Mouse (Mus musculus): ENCODE measurements around the gene Gjc2.

Gene Gjc2

DNA sequence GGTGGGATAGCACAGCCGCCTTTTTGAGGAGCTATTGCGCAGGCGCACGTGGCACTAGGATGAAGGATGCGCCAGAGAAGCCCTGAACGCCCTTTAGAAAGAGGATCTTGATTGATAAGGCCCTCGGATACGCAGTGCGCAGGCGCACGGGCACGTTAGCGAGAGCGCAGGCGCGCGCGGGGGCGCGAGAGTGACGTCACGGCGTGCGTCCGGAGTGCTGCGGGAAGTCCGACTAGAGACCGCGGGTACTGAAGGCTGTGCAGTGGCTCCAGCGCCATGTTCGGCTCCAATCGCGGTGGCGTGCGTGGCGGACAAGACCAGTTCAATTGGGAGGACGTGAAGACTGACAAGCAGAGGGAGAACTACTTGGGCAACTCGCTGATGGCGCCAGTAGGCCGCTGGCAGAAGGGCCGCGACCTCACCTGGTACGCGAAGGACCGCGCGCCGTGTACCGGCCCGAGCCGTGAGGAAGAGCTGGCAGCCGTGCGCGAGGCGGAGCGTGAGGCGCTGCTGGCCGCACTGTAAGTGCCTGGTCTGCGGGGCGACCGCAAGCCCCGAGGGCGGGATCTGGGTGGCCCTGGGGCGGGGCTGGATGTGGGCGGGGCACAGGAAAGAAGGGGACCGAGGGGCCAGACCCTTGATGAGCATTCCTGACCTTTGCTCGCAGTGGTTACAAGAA, 25.3 kb upstream of the Gjc2 start, which contains the start of gene 2310033P09Rik:
2310033P09Rik (plus strand) TSS at position 169 of the 679 bp plus-strand sequence.
- DNase-seq (ENCODE audit: low read depth, low spot score): peak; percentile 97

DNA sequence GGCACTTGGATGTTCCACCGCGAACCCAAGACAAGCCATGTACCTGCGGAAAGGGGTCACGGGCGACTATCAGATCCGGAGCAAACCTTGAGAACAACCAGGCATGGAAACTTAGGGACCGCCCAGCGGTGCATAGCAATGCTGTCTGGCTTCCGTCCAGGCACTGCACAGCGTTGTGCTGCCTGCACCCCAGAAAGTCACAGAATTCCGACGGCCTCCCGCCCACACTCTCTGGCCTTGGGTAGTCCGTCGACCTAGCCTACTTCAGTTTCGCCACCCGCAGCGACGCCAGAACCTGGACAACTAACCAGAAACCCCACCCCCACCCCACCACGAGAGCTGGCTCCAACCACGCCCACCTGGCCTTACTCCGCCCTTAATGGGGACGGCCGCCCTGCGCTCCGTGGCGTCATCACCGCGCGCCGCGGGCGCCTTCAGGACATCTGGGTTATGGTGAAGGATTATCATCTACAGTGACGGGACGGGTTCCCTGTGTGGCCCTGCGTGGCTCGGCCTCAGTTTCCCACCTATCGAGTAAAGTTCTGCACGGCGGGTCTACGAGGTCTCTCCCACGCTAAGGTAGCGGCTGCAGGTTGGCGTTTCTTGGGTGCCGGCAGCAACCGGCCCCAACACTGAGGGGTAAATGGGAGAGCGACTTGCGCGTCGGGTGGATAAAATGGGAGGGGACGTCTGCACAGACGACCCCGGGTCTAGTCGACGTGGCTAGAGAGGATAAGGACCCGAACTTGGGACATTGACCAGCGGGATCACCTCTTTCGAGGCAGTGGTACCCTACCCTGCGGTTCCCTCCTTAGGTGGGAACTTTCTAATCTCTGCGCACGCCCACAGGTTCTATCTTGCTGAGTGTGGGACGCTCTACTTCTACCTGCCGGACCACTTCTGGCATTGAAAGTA, 19.3 kb upstream of the Gjc2 start, which contains the start of gene Mrpl55:
Mrpl55 (plus strand) TSS at position 406 of the 915 bp plus-strand sequence.
- peak; percentile 96 for DNase-seq (ENCODE audit: low read depth, low spot score)

DNA sequence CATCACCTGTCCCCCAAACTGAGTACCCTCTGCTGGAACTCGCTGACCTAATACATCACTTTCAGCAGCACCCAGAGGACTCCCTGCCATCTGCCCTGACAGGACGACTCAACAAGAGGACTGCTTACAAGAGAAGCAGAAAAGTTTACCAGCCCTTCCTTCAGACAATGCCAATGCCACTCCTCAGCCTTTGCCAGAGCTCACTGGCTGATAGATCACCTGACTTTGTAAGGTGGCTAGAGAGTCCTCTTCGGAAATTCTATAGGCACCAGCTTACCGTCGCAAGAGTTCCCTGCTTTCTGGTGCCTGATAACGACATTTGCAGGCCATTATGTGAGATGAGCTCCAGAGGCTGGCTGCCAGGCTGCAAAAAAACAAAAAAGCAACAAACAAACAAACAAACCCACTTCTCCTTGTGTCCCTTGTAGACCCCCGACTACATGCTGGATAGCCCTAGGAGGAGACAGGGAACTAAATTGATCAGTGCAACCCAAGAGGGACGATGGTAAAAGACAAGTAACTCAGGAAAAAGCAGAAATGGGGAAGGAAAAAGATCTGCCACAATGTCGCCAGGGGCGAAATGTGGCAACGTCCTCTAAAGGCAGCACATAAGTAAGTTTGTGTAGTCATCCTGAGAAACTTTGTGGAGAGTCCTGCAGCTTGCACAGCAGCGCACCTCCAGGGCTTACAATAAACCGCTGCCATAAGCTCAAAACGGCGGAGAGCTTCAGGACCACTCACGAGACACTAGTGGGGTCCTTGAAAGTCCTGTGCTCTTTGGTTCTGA, 18.4 kb upstream of the Gjc2 start:
- no peak for DNase-seq (ENCODE audit: low read depth, low spot score)

DNA sequence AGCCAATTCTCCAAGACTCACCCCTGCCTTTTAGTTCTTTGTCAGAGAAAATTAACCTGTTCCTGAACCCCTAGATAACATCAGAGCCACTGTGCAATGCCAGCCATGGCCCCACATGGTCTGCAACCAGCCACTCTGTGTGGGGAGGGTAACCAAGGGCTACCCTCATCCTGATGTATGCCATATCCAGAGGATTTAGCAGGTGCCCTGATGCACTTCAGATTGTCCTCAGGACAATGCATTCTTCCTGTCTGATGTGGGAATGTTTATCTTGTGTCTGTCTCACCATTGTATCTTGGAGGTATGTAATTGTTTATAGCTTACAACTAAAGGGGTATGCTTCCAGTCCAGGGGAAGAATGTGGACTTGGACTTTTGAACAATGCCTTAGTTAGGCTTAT, 13.2 kb upstream of the Gjc2 start:
- DNase-seq (ENCODE audit: low read depth, low spot score): no peak

DNA sequence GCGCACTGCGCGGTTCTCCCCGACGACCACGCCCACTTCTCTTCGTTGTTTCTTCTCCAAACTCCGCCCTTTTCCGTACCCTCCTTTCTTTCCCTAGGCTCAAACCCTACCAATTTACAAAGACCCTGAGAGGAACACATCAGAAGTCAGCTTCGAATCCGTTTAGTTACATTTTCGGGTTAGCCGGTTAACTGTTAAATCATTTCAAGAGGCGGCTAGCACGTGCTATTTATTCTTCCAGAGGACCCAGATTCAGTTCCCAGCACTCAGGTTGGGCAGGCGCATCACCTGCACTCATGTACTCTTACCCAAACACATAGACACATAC, 9.0 kb upstream of the Gjc2 start, which contains the start of gene Guk1:
Guk1 (minus strand) TSS at position 154 of the 328 bp plus-strand sequence.
- DNase-seq (ENCODE audit: low read depth, low spot score): no peak

DNA sequence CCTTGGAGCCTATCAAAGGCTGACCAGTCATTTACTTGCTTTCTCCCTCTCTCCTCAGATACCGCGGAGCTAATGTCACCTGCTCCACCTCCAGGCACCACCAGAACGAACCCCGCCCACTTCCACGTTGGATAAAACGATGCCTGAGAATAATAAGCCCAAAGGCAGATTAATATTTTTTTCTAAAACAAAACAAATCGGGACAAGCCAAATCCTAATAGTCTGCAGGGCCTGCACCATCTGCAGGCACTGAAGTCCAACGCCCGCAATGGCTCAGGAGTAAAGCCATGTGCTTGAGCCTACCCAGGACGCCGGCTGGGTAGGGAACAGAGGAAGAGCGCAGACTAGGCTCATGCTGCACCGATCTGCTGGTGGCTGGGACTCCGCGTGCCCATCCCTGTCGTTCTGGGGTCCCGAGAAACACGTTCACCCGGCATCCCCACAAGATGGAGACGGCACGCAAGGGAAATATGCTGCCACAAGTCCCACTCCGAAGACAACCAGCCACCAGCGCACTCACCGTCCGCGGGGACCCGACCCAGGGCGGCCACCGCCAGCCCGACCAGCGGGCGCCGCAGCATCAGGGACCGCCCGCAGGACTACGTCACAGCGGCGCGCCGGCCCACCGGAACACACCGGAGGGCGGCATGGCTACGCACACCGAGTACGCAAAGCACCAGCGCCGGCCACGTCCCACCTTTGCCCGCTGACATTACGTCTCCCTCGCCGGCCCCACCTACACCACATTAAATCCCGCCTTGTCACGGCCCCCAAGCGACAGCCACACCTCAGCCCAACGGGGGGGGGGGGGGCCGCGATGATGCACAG, 8.4 kb upstream of the Gjc2 start:
- peak; percentile 97 for DNase-seq (ENCODE audit: low read depth, low spot score)

DNA sequence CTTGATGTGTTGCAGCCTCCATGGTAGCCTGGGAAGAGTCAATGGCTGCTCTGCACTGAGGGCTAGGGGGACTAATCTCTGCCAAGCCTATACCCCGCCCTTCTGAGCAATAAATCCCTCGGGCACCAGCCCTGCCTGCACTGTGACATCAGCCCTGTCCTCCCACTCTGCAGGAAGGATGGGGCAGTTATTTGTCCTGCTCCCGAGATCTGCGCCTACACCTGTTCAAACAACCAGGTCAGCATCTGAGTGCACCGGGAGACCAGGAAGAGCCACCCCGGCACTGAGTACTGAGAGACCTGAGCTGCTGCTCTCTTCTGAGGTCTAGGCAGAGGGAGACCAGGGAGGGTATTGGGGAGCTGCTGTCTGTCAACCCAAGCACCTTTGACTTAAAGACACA, 4.7 kb upstream of the Gjc2 start:
- DNase-seq (ENCODE audit: low read depth, low spot score): no peak

DNA sequence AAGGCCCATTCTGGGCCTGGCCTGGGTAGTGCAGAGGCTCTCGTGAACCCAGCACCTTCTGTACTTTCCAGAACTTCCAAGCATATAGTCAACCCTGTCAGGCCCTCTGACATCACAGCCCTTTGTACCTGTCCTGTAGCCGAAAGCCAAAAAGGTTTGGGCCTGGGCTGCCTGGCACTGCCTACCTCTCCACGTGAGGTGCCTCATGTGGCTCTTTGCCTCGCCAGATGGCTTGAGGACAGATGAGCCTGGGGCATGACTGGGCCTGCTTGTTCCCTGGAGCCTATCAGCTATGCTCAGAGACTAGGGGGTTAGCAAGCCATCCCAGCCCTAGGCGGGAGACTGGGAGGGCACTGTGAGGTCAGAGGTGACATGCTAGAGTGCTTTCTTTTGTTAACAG, 2.5 kb upstream of the Gjc2 start:
- no peak for DNase-seq (ENCODE audit: low read depth, low spot score)

DNA sequence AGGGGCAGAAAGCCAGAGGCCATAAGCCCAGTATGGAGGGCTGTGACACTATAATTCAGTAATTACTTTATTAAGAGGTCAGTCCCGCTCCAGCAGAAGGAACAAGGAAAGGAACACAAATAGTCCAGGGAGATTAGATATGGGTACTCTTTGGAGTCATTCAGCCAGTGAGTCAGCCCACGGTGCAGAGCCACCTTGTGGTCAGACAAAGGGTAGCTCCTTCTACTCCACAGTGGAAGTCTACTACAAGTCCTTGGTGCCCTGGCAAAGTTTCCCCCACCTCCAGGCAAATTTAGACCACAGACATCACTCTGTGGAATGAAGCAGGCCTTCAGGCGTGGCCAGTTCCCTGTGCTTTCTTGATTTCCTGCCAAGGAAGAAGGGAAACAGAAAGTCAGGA, 808 bp upstream of the Gjc2 start:
- DNase-seq (ENCODE audit: low read depth, low spot score): peak; percentile 37

DNA sequence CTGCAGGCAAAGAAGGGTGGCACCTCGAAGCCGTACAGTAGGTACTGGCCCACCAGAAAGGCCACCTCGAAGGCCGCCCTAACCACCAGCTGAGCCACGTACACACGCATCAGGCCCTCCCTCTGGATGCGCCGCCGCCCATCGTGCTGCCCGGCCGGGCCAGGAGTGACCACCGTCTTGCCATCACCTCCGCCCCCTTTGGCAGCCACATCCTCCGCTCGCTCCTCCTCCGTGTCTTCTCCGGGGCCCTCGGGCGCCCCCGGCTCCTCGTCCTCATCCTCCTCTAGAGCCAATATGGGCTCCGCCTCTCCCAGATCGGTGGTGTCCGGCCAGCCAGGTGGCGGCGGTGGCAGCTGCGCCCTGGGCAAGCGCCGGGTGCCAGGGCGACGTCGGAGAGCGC, 6.1 kb downstream of the Gjc2 start:
- no peak for DNase-seq (ENCODE audit: low read depth, low spot score)

DNA sequence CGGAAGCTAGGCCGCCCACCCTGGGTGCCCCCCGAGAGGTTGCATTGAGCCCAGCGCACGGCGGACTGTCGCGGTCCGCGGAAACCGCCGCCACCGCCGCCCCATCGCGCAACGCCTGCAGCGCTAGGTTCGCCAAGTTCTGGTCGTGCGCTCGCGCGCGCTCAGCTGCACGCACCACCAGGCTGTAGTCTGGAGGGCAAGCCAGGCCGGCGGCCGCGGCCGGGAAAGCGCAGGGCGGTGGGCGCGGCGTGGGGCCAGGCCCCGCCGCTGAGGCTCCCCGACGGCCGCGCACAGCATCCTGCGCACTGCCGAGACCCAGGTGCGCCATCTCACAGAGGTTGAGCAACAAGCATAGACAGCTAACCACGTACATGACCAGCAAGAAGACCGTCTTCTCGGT, 6.5 kb downstream of the Gjc2 start:
- DNase-seq (ENCODE audit: low read depth, low spot score): no peak

DNA sequence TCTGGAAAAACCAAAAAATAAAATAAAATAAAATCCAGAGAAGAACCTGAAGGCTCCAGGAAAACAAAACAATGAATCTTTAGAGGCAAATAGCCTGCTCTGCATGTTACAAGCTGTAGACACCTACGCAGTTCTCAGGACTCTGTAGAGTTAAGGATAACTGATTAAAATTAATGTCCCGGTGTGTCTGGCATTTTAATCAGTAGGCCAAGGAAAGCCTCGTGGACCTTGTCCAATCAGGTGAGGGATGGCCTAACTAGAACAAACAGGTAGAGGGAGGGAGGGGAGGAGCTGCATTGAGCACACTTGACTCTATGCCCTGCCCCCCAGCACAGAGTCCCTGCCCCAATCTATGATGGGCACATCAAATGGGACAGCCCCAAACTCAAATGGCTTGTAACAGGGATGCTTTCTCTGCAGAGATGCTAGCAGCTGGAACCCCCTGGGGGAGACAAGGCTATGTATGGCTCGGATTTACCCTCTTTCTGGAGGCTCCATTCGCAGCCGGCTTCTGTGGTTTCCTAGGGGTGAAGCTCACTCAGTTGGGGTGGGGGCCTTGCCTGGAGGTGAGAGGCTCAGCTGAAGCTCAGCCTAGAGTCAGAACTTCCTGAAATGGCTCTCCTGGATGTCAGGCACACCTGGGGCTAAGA, 8.7 kb downstream of the Gjc2 start:
- no peak for DNase-seq (ENCODE audit: low read depth, low spot score)

DNA sequence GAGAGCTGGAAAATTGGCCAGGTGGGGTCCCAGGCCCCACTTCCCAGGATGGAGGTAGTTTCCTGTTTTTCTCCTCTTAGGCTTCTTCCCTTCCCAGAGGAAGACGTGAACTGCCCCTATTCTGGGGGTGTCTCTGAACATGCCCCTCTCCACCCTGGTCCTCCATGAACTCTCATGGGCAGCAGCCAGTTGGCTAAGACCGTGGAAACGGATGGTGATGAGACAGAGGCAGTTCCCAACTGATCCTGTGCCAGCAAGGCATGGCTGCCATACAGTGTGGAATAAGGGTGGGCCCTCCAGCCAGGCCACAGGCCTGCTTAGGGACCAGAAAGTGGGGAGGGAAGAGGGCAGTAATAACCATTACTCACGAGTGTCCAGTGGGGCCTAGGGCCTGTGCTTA, 12.5 kb downstream of the Gjc2 start:
- DNase-seq (ENCODE audit: low read depth, low spot score): no peak

DNA sequence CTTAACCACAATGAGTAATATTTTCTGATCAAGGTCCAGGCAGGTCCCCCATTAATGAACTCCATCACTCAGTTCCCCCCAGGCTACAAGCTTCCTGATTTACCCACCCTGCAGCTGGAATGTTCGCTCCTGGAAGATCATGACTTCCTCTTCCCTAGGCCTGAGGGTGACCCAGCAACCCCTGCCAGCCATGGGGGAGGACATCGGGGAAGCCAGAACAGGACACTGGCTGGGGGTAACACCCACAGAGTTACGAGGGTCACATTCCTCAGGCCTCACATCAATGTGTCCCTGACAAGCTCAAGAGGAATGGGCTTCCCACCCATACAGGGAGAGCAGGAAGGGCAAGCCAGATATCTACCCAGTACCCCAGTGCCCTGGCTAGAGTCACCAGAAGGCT, 13.2 kb downstream of the Gjc2 start:
- no peak for DNase-seq (ENCODE audit: low read depth, low spot score)

DNA sequence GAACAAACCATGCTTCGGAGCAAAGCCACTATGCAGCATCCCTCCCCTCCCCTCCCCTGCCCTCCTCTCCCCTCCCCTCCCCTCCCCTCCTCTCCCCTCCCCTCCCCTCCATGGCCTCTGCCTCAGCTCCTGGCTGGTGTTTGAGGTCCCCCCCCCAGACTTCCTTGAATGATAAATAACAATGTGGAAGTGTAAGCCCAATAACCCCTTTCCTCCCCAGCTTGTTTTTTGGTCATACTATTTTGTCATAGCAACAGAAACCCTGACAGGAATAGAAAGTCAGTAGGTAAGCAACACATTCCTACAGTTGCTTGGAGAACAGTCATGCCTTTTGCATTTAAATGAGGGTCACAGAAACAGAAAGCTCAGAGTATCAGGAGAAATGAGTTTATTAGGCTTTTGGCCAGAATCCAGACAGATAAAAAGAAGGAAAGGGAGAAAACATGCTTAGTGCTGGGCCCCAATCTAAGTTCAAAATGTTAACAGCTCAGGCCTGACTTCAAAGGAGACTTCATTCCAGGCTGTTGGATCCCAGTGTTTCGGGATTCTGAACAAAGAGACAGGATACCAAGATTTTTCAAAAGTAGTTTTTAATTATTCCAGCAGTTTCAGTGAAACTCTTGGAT, 17.3 kb downstream of the Gjc2 start:
- DNase-seq (ENCODE audit: low read depth, low spot score): no peak

DNA sequence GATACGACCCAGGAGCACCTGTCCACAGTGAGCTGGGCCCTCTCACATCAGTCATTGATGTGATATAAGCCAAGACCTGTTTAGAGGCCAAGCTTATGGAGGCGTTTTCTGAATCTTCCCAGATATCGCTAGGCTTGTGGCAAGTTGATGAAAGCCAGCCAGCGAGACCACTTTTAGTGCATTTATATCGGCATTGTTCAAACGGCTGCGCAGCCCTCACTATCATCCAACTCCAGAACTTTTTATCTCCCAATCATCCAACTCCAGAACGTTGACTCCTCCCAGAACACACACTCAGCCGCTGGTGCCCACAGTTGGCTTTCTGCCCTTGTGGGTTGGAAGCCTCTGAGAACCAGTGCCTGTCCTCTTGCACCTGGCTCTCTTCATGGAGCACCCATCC, 18.6 kb downstream of the Gjc2 start:
- DNase-seq (ENCODE audit: low read depth, low spot score): no peak

DNA sequence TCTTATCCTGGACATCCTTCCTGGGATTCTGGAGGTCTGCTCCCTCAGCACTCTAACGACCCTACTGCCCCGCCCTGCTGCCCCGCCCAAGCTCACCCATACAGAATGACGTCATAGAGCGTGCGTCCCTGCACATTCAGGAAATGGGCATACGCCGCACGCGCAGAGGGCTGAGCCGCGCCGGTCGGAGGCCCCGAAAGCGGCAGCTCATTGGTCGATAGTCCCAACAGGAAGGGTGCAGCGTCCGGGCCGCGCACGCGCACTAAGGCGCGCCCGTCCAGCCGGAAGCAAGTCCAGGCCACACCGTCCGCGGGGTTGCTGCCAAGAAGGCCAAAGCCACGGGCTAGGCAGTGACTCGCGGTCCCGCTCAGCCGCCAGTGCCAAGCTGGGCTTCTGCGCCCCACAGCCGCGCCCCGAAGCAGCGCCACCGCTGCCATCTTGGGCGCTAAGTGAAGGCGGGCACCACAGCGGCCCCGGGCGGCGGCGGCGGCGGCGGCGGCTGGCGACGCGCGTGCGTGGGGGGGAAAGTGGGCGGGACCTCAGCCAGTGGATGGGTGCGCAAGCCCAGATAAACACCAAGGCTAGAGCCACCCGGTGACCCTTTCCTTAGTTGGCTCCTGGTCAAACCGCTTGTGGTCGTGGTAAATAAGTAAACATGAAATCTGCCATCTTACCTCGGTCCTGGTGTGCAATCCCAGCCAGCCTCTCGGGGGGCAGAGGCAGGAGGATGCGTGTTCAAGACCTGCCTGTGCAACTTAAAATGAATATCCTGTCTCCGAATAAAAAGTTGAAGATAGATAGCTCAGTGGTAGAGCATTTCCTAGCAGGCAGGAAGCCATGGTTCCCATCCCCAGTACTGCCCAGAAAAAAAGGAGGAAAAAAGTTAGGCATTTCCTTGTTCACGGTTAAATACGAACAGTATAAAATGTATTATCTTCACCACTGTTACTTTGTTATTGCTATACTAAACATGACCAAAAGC, 19.5 kb downstream of the Gjc2 start, which contains the start of gene Iba57:
Iba57 (minus strand) TSS at position 485 of the 982 bp plus-strand sequence.
- peak; percentile 99 for DNase-seq (ENCODE audit: low read depth, low spot score)

DNA sequence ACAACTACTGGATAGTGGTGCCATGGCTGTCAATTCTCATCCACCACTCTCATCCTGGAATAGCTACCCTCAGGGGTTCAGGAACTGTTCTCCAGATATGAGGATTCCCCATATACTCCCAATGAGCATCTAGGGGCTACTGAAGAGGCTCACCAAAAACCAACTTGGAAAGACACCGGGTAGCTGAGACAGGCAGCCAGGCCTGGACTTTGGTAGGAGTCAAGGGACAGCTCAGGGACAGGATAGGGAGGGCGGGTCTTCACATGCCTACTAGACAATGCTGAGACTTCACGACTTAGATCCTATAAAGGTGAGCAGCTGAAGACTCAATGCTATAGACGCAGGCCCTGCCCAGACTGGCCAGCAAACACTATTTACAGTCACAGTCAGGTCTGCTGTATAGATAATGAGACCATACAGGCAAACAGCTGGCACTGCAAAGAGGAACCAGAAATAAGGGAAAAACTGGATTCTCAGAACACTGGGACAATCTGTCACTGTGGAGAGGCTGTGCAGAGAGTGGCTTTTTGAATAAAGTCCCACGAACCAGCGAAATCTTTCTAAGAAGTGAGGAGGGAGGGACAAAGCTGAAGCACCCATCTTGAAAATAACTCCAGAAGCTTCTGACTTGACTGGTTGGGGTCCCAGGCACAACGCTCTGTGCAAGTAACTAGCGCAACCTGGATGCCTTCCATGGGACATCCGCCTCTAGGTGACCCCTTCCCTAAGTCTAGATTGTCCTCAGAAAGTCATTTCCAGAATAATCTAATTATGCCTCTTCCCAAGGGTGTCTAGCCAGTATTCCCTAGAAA, 20.4 kb downstream of the Gjc2 start:
- no peak for DNase-seq (ENCODE audit: low read depth, low spot score)

Measured in CD4-positive helper T cell, adult 2 months (primary cell).